Mouse (Mus musculus) ES-E14 (cell line): ENCODE measurements at regions not wholly inside any gene's neighbourhood (a gene's known extent, or its start where the extent isn't known, plus 50 kb on each side); places are given as distances from the start of the nearest gene placed in this dataset.

Experiments
- CHD2 ChIP-seq: IDR thresholded peaks from 2 replicates; pipeline ENCODE4 v1.6.1; 2014; ENCODE audit warnings: mild to moderate bottlenecking, low read depth, low read length, inconsistent platforms
- HCFC1 ChIP-seq: IDR thresholded peaks from 2 replicates; pipeline ENCODE4 v1.6.1; 2012; ENCODE audit warnings: low read length, inconsistent platforms, borderline replicate concordance; ENCODE audit not compliant: insufficient read depth
- MAFK ChIP-seq: IDR thresholded peaks from 2 replicates; pipeline ENCODE4 v1.6.1; 2014; ENCODE audit warnings: mild to moderate bottlenecking, low read depth, low read length, inconsistent platforms; ENCODE audit not compliant: insufficient read depth

- TF ChIP-seq CHD2 (no peak), MAFK (no peak), HCFC1 (no peak)
These were observed 67.7 kb upstream of the Lama4 start for GRCm38 (mm10) chr10:38897573-38897972.
